Comparison of ENCODE assay signal across 8 mouse cellular contexts in the genomic region with DNA sequence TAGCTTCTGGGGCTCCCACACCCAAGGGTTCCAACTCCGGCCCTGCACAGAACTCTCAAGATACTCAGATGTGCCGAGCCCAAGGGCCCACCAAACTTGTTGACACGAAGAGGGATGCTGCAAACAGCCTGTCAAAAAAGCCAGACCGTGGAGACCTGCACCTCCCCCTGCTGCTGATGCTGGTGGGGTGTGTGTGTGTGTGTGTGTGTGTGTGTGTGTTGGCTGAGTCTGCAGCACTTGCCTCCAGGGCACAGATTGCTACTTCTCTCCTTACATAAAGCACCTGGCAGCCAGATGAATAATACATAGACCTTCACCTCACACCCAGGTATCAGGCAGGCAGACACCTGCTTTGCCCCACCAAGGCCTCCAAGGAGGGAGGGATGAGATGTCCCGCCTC. TPM values are rescaled to one million over a fixed set of nuclear protein-coding genes. Genes with fewer than 3 reads are reported as not detected.
DNase-seq lines count a peak whose midpoint lies in the region; ATAC-seq lines count a peak whose summit lies in the region.

No protein-coding gene starts in this region.

- peak overlapping the region; percentile 80 for H3K4me2 ChIP-seq in embryonic facial prominence, embryonic 13.5 days
- H3K4me2 ChIP-seq in limb, embryonic 12.5 days, result peak overlapping the region; percentile 78
- H3K4me2 ChIP-seq in stomach, embryonic 16.5 days (ENCODE audit: low read depth, low read length), result peak overlapping the region; percentile 85

- peaks cover 22% of the 10 kb centered on the region for H3K4me1 ChIP-seq in erythroblast, embryonic 14.5 days (ENCODE audit: control insufficient read depth)
- H3K4me1 ChIP-seq in embryonic facial prominence, embryonic 13.5 days, result peaks cover 54% of the 10 kb centered on the region
- H3K4me1 ChIP-seq in limb, embryonic 12.5 days (replicated peaks), result peaks cover 44% of the 10 kb centered on the region
- H3K4me1 ChIP-seq in stomach, embryonic 16.5 days (ENCODE audit: control insufficient read depth, insufficient read depth, low read length), result peaks cover 41% of the 10 kb centered on the region

- H3K27ac ChIP-seq in embryonic facial prominence, embryonic 13.5 days, result peak overlapping the region; percentile 89; the same call in 1 of the 2 replicates
- H3K27ac ChIP-seq in limb, embryonic 12.5 days, result no peak overlapping the region; the same call in 1 of the 2 replicates
- peak overlapping the region; percentile 77; the same call in 1 of the 2 replicates for H3K27ac ChIP-seq in stomach, embryonic 16.5 days (ENCODE audit: low read length)

- ATAC-seq in erythroblast, adult 5-6 weeks (replicated peaks; ENCODE audit: low FRiP score, poor library complexity, severe bottlenecking), result no peak
- no peak for ATAC-seq in embryonic facial prominence, embryonic 13.5 days (ENCODE audit: insufficient number of reproducible peaks, insufficient read depth, low FRiP score, low TSS enrichment, low read depth)
- ATAC-seq in limb, embryonic 12.5 days (ENCODE audit: insufficient number of reproducible peaks, insufficient read depth, low FRiP score, low TSS enrichment, low read depth), result no peak
- no peak for ATAC-seq in stomach, embryonic 16.5 days (ENCODE audit: insufficient read depth, low FRiP score)

- DNase-seq in 416B (ENCODE audit: low read depth), result peak; percentile 32
- no peak for DNase-seq in thymus, postnatal 10 days (ENCODE audit: low spot score in 2 of 2)
- no peak for DNase-seq in cerebellum, adult 8-10 months

- 19% methylated on average over 5 of the region's 5 CpGs for WGBS in embryonic facial prominence, embryonic 13.5 days
- 26% methylated on average over 5 of the region's 5 CpGs for WGBS in limb, embryonic 12.5 days
- 14% methylated on average over 5 of the region's 5 CpGs for WGBS in stomach, embryonic 16.5 days

- H3K9me3 ChIP-seq in erythroblast, embryonic 14.5 days (ENCODE audit: control insufficient read depth, low read length), result no peaks in the 10 kb centered on the region
- no peaks in the 10 kb centered on the region for H3K9me3 ChIP-seq in embryonic facial prominence, embryonic 13.5 days
- no peaks in the 10 kb centered on the region for H3K9me3 ChIP-seq in limb, embryonic 12.5 days
- no peaks in the 10 kb centered on the region for H3K9me3 ChIP-seq in stomach, embryonic 16.5 days (replicated peaks; ENCODE audit: control insufficient read depth, low read length)

- H3K4me3 ChIP-seq in erythroblast, embryonic 14.5 days (replicated peaks), result peak overlapping the region; percentile 62
- H3K4me3 ChIP-seq in embryonic facial prominence, embryonic 13.5 days, result peak overlapping the region; percentile 86
- H3K4me3 ChIP-seq in limb, embryonic 12.5 days (replicated peaks), result peak overlapping the region; percentile 94
- peak overlapping the region; percentile 92 for H3K4me3 ChIP-seq in stomach, embryonic 16.5 days (replicated peaks; ENCODE audit: low read length)

- H3K9ac ChIP-seq in embryonic facial prominence, embryonic 13.5 days, result peak overlapping the region; percentile 87
- H3K9ac ChIP-seq in limb, embryonic 12.5 days (replicated peaks), result peak overlapping the region; percentile 88
- peak overlapping the region; percentile 93 for H3K9ac ChIP-seq in stomach, embryonic 16.5 days (ENCODE audit: low read length)

- H3K27me3 ChIP-seq in erythroblast, embryonic 14.5 days (ENCODE audit: control insufficient read depth), result peaks cover 16% of the 10 kb centered on the region
- no peaks in the 10 kb centered on the region for H3K27me3 ChIP-seq in embryonic facial prominence, embryonic 13.5 days
- H3K27me3 ChIP-seq in limb, embryonic 12.5 days, result no peaks in the 10 kb centered on the region
- H3K27me3 ChIP-seq in stomach, embryonic 16.5 days (ENCODE audit: control insufficient read depth, insufficient read depth, low read length), result no peaks in the 10 kb centered on the region

- no peaks in the 10 kb centered on the region for H3K36me3 ChIP-seq in erythroblast, embryonic 14.5 days (ENCODE audit: control insufficient read depth)
- peaks cover 11% of the 10 kb centered on the region for H3K36me3 ChIP-seq in embryonic facial prominence, embryonic 13.5 days
- peaks cover 10% of the 10 kb centered on the region; the same call in 1 of the 2 replicates for H3K36me3 ChIP-seq in limb, embryonic 12.5 days
- no peaks in the 10 kb centered on the region for H3K36me3 ChIP-seq in stomach, embryonic 16.5 days (ENCODE audit: control insufficient read depth, insufficient read depth, low read length)

RNA-seq across cellular contexts. Expression of gene Tmem184b, which starts 1.2 kb away (rescaled TPM):
- 0.44 and 0.51 TPM in 2 replicates for polyA plus RNA-seq in erythroblast, embryonic 14.5 days (2012)
- 4.8 and 5.2 TPM in 2 replicates for total RNA-seq in erythroblast, adult 5-6 weeks (2015; ENCODE audit: low replicate concordance)
- 2.6 and 9.4 TPM in 2 replicates for total RNA-seq in erythroblast, adult 5-6 weeks (2017; ENCODE audit: low replicate concordance)
- polyA plus RNA-seq in embryonic facial prominence, embryonic 13.5 days (2015; fragmentation: Nextera tagmentation; extraction: Ambion mirVana), result 67.1 and 72.0 TPM in 2 replicates
- 54.7 and 63.8 TPM in 2 replicates for polyA plus RNA-seq in limb, embryonic 12.5 days (2016; fragmentation: Nextera tagmentation; extraction: Ambion mirVana)
- 52.7 and 59.6 TPM in 2 replicates for polyA plus RNA-seq in stomach, embryonic 16.5 days (2015; fragmentation: Nextera tagmentation; extraction: Ambion mirVana)

RNA-seq across cellular contexts. Expression of gene Csnk1e, which starts 53.2 kb away (rescaled TPM):
- polyA plus RNA-seq in erythroblast, embryonic 14.5 days (2012), result 0.17 and 0.22 TPM in 2 replicates
- total RNA-seq in erythroblast, adult 5-6 weeks (2015; ENCODE audit: low replicate concordance), result 13.2 and 14.6 TPM in 2 replicates
- total RNA-seq in erythroblast, adult 5-6 weeks (2017; ENCODE audit: low replicate concordance), result 3.9 and 16.3 TPM in 2 replicates
- polyA plus RNA-seq in embryonic facial prominence, embryonic 13.5 days (2015; fragmentation: Nextera tagmentation; extraction: Ambion mirVana), result 100 and 112 TPM in 2 replicates
- 148 and 158 TPM in 2 replicates for polyA plus RNA-seq in limb, embryonic 12.5 days (2016; fragmentation: Nextera tagmentation; extraction: Ambion mirVana)
- 34.5 and 35.0 TPM in 2 replicates for polyA plus RNA-seq in stomach, embryonic 16.5 days (2015; fragmentation: Nextera tagmentation; extraction: Ambion mirVana)

RNA-seq across cellular contexts. Expression of gene Maff, which starts 55.8 kb away (rescaled TPM):
- 0.30 and 0.55 TPM in 2 replicates for polyA plus RNA-seq in erythroblast, embryonic 14.5 days (2012)
- total RNA-seq in erythroblast, adult 5-6 weeks (2015; ENCODE audit: low replicate concordance), result not detected in 2 replicates
- not detected in 2 replicates for total RNA-seq in erythroblast, adult 5-6 weeks (2017; ENCODE audit: low replicate concordance)
- polyA plus RNA-seq in embryonic facial prominence, embryonic 13.5 days (2015; fragmentation: Nextera tagmentation; extraction: Ambion mirVana), result 1.8 and 2.8 TPM in 2 replicates
- polyA plus RNA-seq in limb, embryonic 12.5 days (2016; fragmentation: Nextera tagmentation; extraction: Ambion mirVana), result 1.5 and 2.0 TPM in 2 replicates
- 5.2 and 6.2 TPM in 2 replicates for polyA plus RNA-seq in stomach, embryonic 16.5 days (2015; fragmentation: Nextera tagmentation; extraction: Ambion mirVana)

Comparison
In these comparisons a context has a peak if more than half of its experiments do, and no peak if none do; other contexts are left out.
1. RNA of gene Tmem184b, which starts 1.2 kb away (polyA plus RNA-seq): 67.1 to 72.0 TPM in embryonic facial prominence, embryonic 13.5 days, 54.7 to 63.8 TPM in limb, embryonic 12.5 days and 52.7 to 59.6 TPM in stomach, embryonic 16.5 days; 0.44 to 0.51 TPM in erythroblast, embryonic 14.5 days; every median in the first group is over 10 times any median in the second.
2. RNA of gene Csnk1e, which starts 53.2 kb away (polyA plus RNA-seq): 148 to 158 TPM in limb, embryonic 12.5 days, 100 to 112 TPM in embryonic facial prominence, embryonic 13.5 days and 34.5 to 35.0 TPM in stomach, embryonic 16.5 days; 0.17 to 0.22 TPM in erythroblast, embryonic 14.5 days; every median in the first group is over 10 times any median in the second.
3. Peak in every context shown above with its lines, with median percentiles within 50 percentile points of each other: H3K4me3 ChIP-seq, H3K4me2 ChIP-seq and H3K9ac ChIP-seq.